25 mouse cellular contexts compared by ENCODE assay signal in genomic region chr9:79816013-79816412, GRCm38 (mm10). TPM values are rescaled to one million over a fixed set of nuclear protein-coding genes. Genes with fewer than 3 reads are reported as not detected.
A peak's percentile ranks its signal among the peaks of the same experiment; 100 is the strongest.
DNase-seq lines count a peak whose midpoint lies in the region; ATAC-seq and TF ChIP-seq lines count a peak whose summit lies in the region.
"Had no signal": no experiment of that assay in that cellular context is flagged by ENCODE, and none has a peak within 500 bp of the region (broad histone marks: within the 10 kb centered on the region; RNA-seq: fewer than 3 reads in every experiment).

No protein-coding gene starts in this region.

- no peak for TF ChIP-seq POLR2A in bone marrow, adult 2 months (IDR thresholded peaks at IDR 0.05; ENCODE audit: borderline replicate concordance, control insufficient read depth, low read depth, low read length)

- H3K9me3 ChIP-seq in liver, embryonic 15.5 days (replicated peaks), result no peaks in the 10 kb centered on the region
- H3K9me3 ChIP-seq in liver, embryonic 11.5 days (ENCODE audit: control insufficient read depth, low read length), result no peaks in the 10 kb centered on the region
- no peaks in the 10 kb centered on the region for H3K9me3 ChIP-seq in liver, postnatal 0 days (ENCODE audit: low read length)
- peaks cover 7% of the 10 kb centered on the region for H3K9me3 ChIP-seq in hindbrain, embryonic 16.5 days (ENCODE audit: control insufficient read depth, low read length)
- H3K9me3 ChIP-seq: heart, embryonic 13.5 days; hindbrain, embryonic 15.5 days had no signal

- peak overlapping the region; percentile 24 for H3K27ac ChIP-seq in liver, embryonic 15.5 days (replicated peaks)
- H3K27ac ChIP-seq in liver, embryonic 11.5 days (ENCODE audit: low read depth, low read length), result no peak overlapping the region
- peak overlapping the region; percentile 89 for H3K27ac ChIP-seq in bone marrow, adult 2 months (ENCODE audit: control insufficient read depth, insufficient read depth, low read depth, low read length, poor library complexity)
- peak overlapping the region; percentile 69 for H3K27ac ChIP-seq in liver, postnatal 0 days (ENCODE audit: low read depth)
- no peak overlapping the region for H3K27ac ChIP-seq in hindbrain, embryonic 16.5 days (ENCODE audit: low read depth, low read length)
- H3K27ac ChIP-seq: forebrain, embryonic 10.5 days; gastrocnemius, adult 2 months; heart, embryonic 13.5 days; hindbrain, embryonic 15.5 days; limb, embryonic 13.5 days; midbrain, embryonic 10.5 days had no signal

- no peak for TF ChIP-seq CTCF in bone marrow, adult 2 months (IDR thresholded peaks at IDR 0.05; ENCODE audit: control insufficient read depth, insufficient read depth, low read length)
- TF ChIP-seq CTCF in liver, postnatal 0 days (IDR thresholded peaks at IDR 0.05; ENCODE audit: low read depth), result no peak

- no peak overlapping the region for H3K4me3 ChIP-seq in liver, embryonic 15.5 days (replicated peaks)
- no peak overlapping the region for H3K4me3 ChIP-seq in liver, embryonic 11.5 days (ENCODE audit: low read depth, low read length)
- H3K4me3 ChIP-seq in bone marrow, adult 2 months (replicated peaks; ENCODE audit: control insufficient read depth, low read depth, low read length), result peak overlapping the region; percentile 70
- 0 out of 2 replicates have a peak overlapping the region, but pooled peaks have one; percentile 13 for H3K4me3 ChIP-seq in liver, postnatal 0 days (ENCODE audit: low read depth, low read length)
- no peak overlapping the region for H3K4me3 ChIP-seq in hindbrain, embryonic 16.5 days (ENCODE audit: low read length)
- H3K4me3 ChIP-seq: forebrain, embryonic 10.5 days; gastrocnemius, adult 2 months; heart, embryonic 13.5 days; hindbrain, embryonic 15.5 days; limb, embryonic 13.5 days; midbrain, embryonic 10.5 days had no signal

- H3K4me2 ChIP-seq in liver, embryonic 15.5 days, result peak overlapping the region; percentile 21
- no peak overlapping the region for H3K4me2 ChIP-seq in liver, embryonic 11.5 days
- peak overlapping the region; percentile 52 for H3K4me2 ChIP-seq in liver, postnatal 0 days (ENCODE audit: low read depth, low read length)
- H3K4me2 ChIP-seq in hindbrain, embryonic 16.5 days (ENCODE audit: low read length), result no peak overlapping the region
- H3K4me2 ChIP-seq: heart, embryonic 13.5 days; hindbrain, embryonic 15.5 days; limb, embryonic 13.5 days had no signal

- WGBS in liver, embryonic 15.5 days (ENCODE audit: insufficient replicate concordance), result 38% methylated on average over 11 of the region's 11 CpGs
- 60% methylated on average over 11 of the region's 11 CpGs for WGBS in liver, embryonic 11.5 days
- 32% methylated on average over 11 of the region's 11 CpGs for WGBS in bone marrow, adult 2 months
- WGBS in liver, postnatal 0 days (ENCODE audit: insufficient replicate concordance), result 45% methylated on average over 11 of the region's 11 CpGs
- WGBS in hindbrain, embryonic 16.5 days, result 92% methylated on average over 11 of the region's 11 CpGs

- H3K4me1 ChIP-seq in liver, embryonic 15.5 days (replicated peaks), result no peaks in the 10 kb centered on the region
- H3K4me1 ChIP-seq in liver, embryonic 11.5 days (replicated peaks; ENCODE audit: control insufficient read depth, insufficient read depth, low read length), result no peaks in the 10 kb centered on the region
- peaks cover 4% of the 10 kb centered on the region for H3K4me1 ChIP-seq in bone marrow, adult 2 months (ENCODE audit: control insufficient read depth, insufficient read depth, low read length)
- no peaks in the 10 kb centered on the region for H3K4me1 ChIP-seq in liver, postnatal 0 days (ENCODE audit: insufficient read depth)
- no peaks in the 10 kb centered on the region for H3K4me1 ChIP-seq in hindbrain, embryonic 16.5 days (ENCODE audit: control insufficient read depth, insufficient read depth, low read depth, low read length)
- H3K4me1 ChIP-seq: forebrain, embryonic 10.5 days; heart, embryonic 13.5 days; hindbrain, embryonic 15.5 days; midbrain, embryonic 10.5 days had no signal

- no peak for DNase-seq in liver, embryonic 11.5 days (ENCODE audit: low spot score)
- DNase-seq in 416B (ENCODE audit: low read depth), result peak; percentile 68
- DNase-seq in liver, postnatal 0 days, result no peak
- DNase-seq in ovary, postnatal 14 days (ENCODE audit: low spot score), result no peak
- DNase-seq in layer of hippocampus, adult 9-11 months, result no peak
- DNase-seq: adrenal gland, adult 8-10 months; cerebellum, adult 11 months; cerebellum, postnatal 14 days; gastrocnemius, adult 2 months; heart, adult 11 months; heart, postnatal 36 days; kidney, adult 18-20 months; kidney, postnatal 10 days; layer of hippocampus, postnatal 36 days; lung, adult 2 months; lung, postnatal 36 days; right cerebral cortex, postnatal 14 days had no signal

- H3K36me3 ChIP-seq in liver, embryonic 15.5 days (replicated peaks), result no peaks in the 10 kb centered on the region
- H3K36me3 ChIP-seq in liver, embryonic 11.5 days (ENCODE audit: control insufficient read depth, insufficient read depth, low read length), result no peaks in the 10 kb centered on the region
- no peaks in the 10 kb centered on the region for H3K36me3 ChIP-seq in liver, postnatal 0 days (replicated peaks; ENCODE audit: insufficient read depth, low read length)
- H3K36me3 ChIP-seq in hindbrain, embryonic 16.5 days (ENCODE audit: control insufficient read depth, insufficient read depth, low read length), result no peaks in the 10 kb centered on the region
- H3K36me3 ChIP-seq: limb, embryonic 13.5 days had no signal

- H3K9ac ChIP-seq in liver, embryonic 15.5 days, result no peak overlapping the region
- H3K9ac ChIP-seq in liver, embryonic 11.5 days (ENCODE audit: low read depth, low read length), result no peak overlapping the region
- no peak overlapping the region for H3K9ac ChIP-seq in liver, postnatal 0 days (replicated peaks)
- H3K9ac ChIP-seq in hindbrain, embryonic 16.5 days (ENCODE audit: low read depth, low read length), result no peak overlapping the region
- H3K9ac ChIP-seq: heart, embryonic 13.5 days; hindbrain, embryonic 15.5 days; limb, embryonic 13.5 days had no signal

- H3K27me3 ChIP-seq in liver, embryonic 15.5 days, result no peaks in the 10 kb centered on the region
- H3K27me3 ChIP-seq in liver, embryonic 11.5 days (replicated peaks; ENCODE audit: control insufficient read depth, insufficient read depth, low read length), result no peaks in the 10 kb centered on the region
- no peaks in the 10 kb centered on the region for H3K27me3 ChIP-seq in liver, postnatal 0 days (ENCODE audit: insufficient read depth, low read length)
- H3K27me3 ChIP-seq in hindbrain, embryonic 16.5 days (replicated peaks; ENCODE audit: control insufficient read depth, insufficient read depth, low read length), result no peaks in the 10 kb centered on the region
- H3K27me3 ChIP-seq: heart, embryonic 13.5 days; hindbrain, embryonic 15.5 days; limb, embryonic 13.5 days had no signal

- peak; percentile 62; the same call in 1 of the 2 replicates for ATAC-seq in liver, embryonic 15.5 days (ENCODE audit: insufficient read depth)
- ATAC-seq in liver, embryonic 11.5 days (replicated peaks; ENCODE audit: low FRiP score), result no peak
- ATAC-seq in liver, postnatal 0 days, result peak; percentile 61
- no peak for ATAC-seq in hindbrain, embryonic 16.5 days

- TF ChIP-seq EP300 in liver, postnatal 0 days (IDR thresholded peaks at IDR 0.05; ENCODE audit: low read depth), result no peak

RNA-seq across cellular contexts. Expression of gene Tmem30a, which starts 22.7 kb away (rescaled TPM):
- polyA plus RNA-seq in liver, embryonic 15.5 days (2015; fragmentation: Nextera tagmentation; extraction: Ambion mirVana), result 36.4 and 36.6 TPM in 2 replicates
- 46.9 and 51.5 TPM in 2 replicates for polyA plus RNA-seq in liver, embryonic 11.5 days (2014; fragmentation: Nextera tagmentation; extraction: Ambion mirVana)
- polyA plus RNA-seq in bone marrow, adult 2 months (2011; ENCODE audit: insufficient read depth, insufficient read length, low replicate concordance, missing spikeins), result 13.1 and 19.3 TPM in 2 replicates
- polyA plus RNA-seq in liver, postnatal 0 days (2015; fragmentation: Nextera tagmentation; extraction: Ambion mirVana), result 59.7 and 67.5 TPM in 2 replicates
- 122 and 127 TPM in 2 replicates for polyA plus RNA-seq in hindbrain, embryonic 16.5 days (2015; fragmentation: Nextera tagmentation; extraction: Ambion mirVana)

RNA-seq across cellular contexts. Expression of gene Cox7a2, which starts 56.3 kb away (rescaled TPM):
- polyA plus RNA-seq in liver, embryonic 15.5 days (2015; fragmentation: Nextera tagmentation; extraction: Ambion mirVana), result 387 and 436 TPM in 2 replicates
- polyA plus RNA-seq in liver, embryonic 11.5 days (2014; fragmentation: Nextera tagmentation; extraction: Ambion mirVana), result 708 and 720 TPM in 2 replicates
- 214 and 333 TPM in 2 replicates for polyA plus RNA-seq in bone marrow, adult 2 months (2011; ENCODE audit: insufficient read depth, insufficient read length, low replicate concordance, missing spikeins)
- 756 and 780 TPM in 2 replicates for polyA plus RNA-seq in liver, postnatal 0 days (2015; fragmentation: Nextera tagmentation; extraction: Ambion mirVana)
- 783 and 904 TPM in 2 replicates for polyA plus RNA-seq in hindbrain, embryonic 16.5 days (2015; fragmentation: Nextera tagmentation; extraction: Ambion mirVana)

Comparison
In these comparisons a context has a peak if more than half of its experiments do, and no peak if none do; other contexts are left out.
1. ATAC-seq: peak in liver, embryonic 15.5 days (single experiment) and liver, postnatal 0 days (single experiment); none in liver, embryonic 11.5 days (single experiment) and hindbrain, embryonic 16.5 days (single experiment).
2. H3K27ac ChIP-seq: peak in liver, embryonic 15.5 days (single experiment), bone marrow, adult 2 months (single experiment) and liver, postnatal 0 days (single experiment); none in liver, embryonic 11.5 days (single experiment) and hindbrain, embryonic 16.5 days (single experiment).
3. H3K4me2 ChIP-seq: peak in liver, embryonic 15.5 days (single experiment) and liver, postnatal 0 days (single experiment); none in liver, embryonic 11.5 days (single experiment) and hindbrain, embryonic 16.5 days (single experiment).
4. H3K4me3 ChIP-seq: peak in bone marrow, adult 2 months (single experiment) and liver, postnatal 0 days (single experiment); none in liver, embryonic 15.5 days (single experiment), liver, embryonic 11.5 days (single experiment) and hindbrain, embryonic 16.5 days (single experiment).